Mouse (Mus musculus): ENCODE results near the gene Myo15b. TPM values are rescaled to one million over a fixed set of nuclear protein-coding genes. Genes with fewer than 3 reads are reported as not detected.

The Myo15b gene
- total RNA-seq, 2 experiments from 2014 or later = 0.07 to 0.14 TPM

DNA sequence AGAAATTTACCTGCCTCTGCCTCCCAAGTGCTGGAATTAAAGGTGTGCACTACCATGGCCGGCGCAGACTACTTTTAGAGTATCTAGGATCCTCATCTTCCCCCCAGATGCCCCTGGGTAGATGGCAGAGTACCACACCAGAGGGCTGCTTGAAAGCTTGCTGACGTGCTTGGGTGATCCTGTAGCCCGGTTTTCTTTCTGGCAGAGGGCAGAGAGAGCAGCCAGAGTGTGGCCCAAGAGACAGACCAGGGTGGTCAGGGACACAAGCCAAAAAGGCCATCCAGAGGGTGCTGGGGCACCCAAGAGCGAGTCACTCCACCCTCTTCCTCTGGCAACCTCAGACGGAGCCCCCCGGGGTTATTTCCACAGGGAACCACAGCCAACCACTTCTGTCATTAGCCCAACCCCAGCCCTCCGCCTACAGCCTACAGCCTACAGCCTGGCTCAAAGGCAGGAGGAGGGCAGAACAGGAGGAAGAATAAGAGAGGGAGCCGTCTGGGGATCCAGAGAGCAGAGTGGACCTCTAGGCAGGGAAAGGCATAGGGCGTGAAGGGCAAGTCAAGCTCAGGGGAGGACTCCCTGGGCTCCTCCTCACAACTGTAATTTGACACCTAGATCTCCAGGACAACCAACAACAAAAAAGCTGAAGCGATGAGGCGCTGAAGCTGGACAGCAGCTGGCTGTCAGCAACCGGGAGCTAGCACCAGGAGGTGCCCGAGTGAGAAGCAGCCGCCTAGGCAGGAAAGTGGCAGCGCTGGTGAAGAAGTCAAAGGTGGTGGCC, 41.5 kb downstream of the Myo15b start, which contains the start of gene Smim5:
Smim5 (plus strand) TSS at position 481 of the 781 bp plus-strand sequence.
- peak; percentile 59 to 73 for DNase-seq

DNA sequence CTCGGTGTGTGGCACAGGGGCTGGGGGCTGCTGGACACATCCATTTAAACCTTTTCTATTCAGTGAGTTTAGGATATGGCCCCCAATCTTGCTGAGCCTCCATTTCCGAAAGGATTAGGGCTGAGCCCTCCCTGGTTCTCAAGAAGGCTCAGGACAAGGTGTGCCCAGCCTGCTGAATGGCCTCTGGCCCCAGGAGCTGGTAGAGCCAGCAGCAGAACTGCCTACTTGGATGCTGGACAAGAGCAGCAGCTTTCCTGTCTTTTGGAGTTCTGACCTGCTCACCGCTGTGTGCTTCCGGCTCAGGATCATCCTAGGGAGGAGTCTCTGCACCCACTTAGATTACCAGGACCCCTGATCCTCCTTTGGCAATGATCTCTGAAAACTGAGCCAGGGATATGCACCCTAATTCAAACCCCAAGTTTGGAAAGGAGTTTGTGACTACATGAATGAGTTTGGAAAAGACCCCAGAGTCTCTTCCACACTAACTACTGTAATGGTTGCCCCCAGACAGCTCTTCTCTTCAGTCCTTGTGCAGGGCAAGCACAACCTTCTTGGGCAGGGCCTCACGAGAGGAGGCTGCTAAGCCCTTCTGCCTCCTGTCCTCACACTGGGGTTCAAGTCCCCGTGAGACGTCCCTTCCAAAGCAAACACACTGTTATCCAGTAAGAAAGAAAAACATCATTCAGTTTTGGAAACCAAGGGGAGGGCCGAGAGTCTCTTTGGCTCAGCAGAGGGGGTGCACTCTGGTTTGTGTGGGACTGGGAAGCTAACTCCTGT, 42.5 kb downstream of the Myo15b start:
- intact Hi-C loops (cut with DNase I) = no loop called here
- DNase-seq = peak in 1 of 2 experiments; percentile 30

More for the DNA sequence above, 41.5 kb downstream of the Myo15b start, which contains the start of gene Smim5:
- intact Hi-C loops (cut with DNase I) = no loop called here

DNA sequence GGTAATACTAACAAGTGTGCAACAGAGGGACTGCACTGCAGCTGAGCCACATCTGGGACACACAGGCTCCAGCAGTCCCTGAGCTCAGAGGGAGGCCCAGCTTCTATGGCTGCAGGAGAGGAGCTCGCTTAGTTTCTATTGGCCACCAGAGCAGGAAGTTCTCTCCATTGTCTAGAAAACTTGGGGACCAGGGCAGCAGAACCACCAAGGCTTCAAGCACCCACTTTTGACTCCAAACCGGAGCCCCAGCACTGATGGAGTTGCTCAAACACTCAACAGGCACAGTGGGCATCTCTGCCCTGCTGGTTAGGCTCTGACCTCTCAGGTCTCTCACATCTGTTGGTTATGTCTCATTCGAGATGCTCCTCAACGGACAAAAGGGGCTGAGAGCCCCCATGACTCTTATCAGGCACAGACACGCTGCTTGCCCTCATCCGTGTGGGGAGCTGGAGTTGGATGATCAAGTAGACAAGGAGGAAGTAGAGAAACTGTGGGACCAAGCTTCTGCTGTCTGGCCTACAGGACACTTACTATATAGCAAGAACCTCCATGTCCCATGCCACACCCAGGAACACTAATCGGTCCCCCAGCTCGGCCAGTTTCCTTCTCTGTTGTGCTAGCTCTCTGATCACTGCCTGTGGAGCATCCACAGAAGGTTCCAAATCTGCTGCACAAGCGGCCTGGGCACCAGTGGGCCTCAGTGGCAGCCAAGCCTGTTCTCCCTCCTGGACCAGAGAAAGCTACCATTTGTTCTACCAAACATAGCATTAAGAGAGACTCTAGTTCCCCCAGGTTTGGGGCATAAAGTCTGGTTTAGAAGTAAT, 43.3 kb downstream of the Myo15b start:
- intact Hi-C loops (cut with DNase I) = no loop called here
- DNase-seq = peak in 1 of 2 experiments; percentile 13

GRCm38 (mm10) chr11:115902177-115902576, 44.0 kb downstream of the Myo15b start:
- intact Hi-C loops (cut with DNase I) = no loop called here
- peak in 1 of 2 experiments; percentile 50 for DNase-seq

GRCm38 (mm10) chr11:115902831-115903230, 44.6 kb downstream of the Myo15b start:
- intact Hi-C loops (cut with DNase I) = no loop called here
- peak; percentile 68 to 74 for DNase-seq

GRCm38 (mm10) chr11:115903384-115904230, 45.4 kb downstream of the Myo15b start:
- intact Hi-C loops (cut with DNase I) = no loop called here
- peak; percentile 56 to 63 for DNase-seq

DNA sequence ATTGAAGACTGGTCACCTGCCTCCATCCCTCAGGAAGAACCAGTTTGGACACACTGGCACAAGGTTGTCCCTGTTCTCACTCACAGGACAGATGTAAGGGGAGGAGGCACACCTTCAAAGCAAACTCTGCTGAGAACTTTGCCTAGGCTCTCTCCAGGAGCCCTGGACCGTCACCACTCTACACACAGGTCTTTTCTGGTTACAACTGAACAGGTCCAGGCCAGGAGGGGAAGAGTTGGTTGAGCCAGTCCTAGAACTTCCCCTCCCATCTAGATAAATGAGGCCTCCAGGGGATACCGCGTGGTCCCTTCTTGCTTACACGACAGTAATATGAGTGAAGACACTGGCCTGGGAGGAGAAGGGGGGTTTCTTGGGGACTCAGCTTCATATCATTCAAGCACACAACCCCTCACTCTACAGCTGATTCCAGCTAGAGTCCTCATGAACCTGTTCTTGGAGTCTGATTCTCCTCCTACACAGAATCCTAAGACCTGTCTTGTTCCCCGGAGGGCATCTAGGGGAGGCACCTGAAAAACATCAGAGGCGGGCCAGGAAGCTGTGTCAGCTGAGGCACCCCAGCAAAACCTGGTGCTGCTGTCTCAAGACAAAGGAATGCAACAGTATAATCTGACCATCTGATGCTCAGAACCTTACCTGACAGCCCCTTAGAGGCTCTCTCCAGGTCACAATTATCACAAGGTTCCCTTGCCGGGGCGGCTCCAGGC, 46.2 kb downstream of the Myo15b start:
- DNase-seq = no peak
- intact Hi-C loops (cut with DNase I) = no loop called here

DNA sequence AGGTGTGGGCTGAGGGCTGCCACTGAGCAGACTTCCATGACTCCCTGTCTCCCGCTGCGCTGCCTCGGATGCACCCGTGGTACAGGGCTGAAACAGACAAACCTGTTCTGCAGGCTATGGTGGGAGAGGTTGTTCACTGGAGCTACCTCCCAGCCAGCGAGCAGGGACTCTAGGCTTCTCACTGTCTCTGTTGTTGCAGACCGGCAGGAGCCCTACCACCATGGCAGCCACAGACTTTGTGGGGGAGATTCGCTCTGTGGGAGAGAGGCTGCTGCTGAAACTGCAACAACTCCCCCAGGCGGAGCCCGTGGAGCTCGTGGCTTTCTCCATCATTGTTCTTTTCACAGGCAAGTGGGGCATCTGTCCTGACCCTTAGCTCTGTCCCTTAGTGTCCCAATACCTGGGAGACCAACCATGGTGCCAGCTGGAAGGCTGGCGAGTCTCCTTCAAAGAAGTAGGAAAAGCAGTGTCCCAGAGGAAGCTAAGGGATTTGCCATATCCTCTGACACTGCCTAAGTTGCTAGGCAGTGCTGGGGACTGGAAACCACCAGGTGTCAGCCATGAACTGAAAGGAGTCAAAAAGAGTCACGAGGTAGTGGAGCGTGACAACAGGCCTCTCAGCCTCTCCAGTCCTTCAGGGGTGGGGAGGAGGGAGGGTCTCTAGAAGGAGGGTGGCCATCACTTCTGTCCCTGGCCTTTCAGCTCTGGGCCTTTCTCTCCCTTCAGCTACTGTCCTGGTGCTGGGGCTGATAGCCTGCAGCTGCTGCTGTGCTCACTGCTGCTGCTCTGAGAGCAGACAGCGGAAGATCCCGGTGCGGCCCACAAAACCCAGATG, 47.0 kb downstream of the Myo15b start:
- DNase-seq = no peak
- intact Hi-C loops (cut with DNase I) = no loop called here

DNA sequence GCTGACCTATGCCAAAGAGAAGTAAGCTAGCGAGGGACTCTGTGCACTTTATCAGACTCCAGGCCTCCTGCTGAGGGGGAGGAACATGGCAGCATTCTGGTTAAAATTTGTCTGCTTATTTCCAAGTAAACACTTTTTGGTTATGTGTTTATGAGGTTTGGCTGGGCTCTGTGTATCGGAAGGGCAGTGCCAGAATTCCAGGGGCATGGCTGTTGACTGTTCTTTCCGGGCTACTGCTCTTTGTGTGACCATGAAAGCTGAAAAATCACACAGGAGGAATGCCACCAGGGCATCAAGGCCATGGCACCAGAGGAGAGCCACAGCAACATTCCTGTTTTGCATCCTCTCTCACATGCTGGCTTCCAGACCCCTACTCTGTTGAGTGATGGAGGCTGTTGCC, 47.9 kb downstream of the Myo15b start:
- intact Hi-C loops (cut with DNase I) = no loop called here
- DNase-seq = no peak

DNA sequence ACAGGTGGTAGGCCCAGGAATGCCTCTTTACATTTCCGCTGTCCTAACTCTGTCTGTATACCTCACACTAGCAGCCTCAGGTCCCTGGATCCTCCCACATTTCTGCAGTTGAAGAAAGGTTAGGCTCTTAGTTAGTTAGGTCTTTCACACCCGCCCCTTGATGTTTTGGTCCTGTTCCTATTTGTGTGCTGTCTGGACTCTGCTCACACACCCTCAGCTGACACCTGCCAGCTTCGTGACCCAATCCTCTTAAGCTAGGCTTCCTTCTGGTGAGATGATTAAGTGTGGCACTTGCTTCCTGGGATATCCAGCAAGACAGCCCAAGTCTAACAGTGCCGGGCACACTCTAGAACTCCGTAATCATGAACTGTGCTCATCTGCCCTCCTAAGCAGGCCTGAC, 48.3 kb downstream of the Myo15b start:
- intact Hi-C loops (cut with DNase I) = no loop called here
- DNase-seq = no peak

GRCm38 (mm10) chr11:115911134-115911561, 52.9 kb downstream of the Myo15b start:
- DNase-seq = peak in 1 of 2 experiments; percentile 43
- intact Hi-C loops (cut with DNase I) = no loop called here

- DNase-seq = no peak
- intact Hi-C loops (cut with DNase I) = no loop called here
Observed at GRCm38 (mm10) chr11:115911632-115912376, 53.6 kb downstream of the Myo15b start, which contains the start of gene Smim6. Smim6 (plus strand) TSS chr11:115912017.

DNA sequence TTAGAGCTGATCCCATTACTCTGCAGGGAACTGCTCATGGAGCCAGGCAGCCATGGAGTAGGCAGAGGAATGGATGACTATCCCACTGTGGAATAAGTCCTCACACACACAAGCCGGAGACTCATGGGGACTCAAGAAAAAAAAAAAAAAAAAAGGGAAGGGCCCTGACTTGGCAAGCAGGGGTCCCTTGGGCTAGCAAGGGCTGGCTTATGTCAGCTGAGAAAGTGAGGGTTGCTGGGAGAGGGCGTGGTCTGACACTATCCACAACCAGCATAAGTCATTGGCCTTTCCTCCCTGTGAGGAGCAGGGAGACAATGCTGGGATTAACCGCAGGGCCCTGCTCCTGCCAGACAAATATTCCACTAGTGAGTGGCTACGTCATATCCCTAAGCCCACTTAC, 58.4 kb downstream of the Myo15b start:
- intact Hi-C loops (cut with DNase I) = no loop called here
- no peak for DNase-seq

- no peak for DNase-seq
- intact Hi-C loops (cut with DNase I) = loop anchor here (2.0 kb wide), 1 partner anchor 24 kb away; no protein-coding TSS in a partner anchor
Observed at GRCm38 (mm10) chr11:115918637-115919036, 60.4 kb downstream of the Myo15b start.

GRCm38 (mm10) chr11:115919073-115919472, 60.9 kb downstream of the Myo15b start:
- DNase-seq = no peak
- intact Hi-C loops (cut with DNase I) = loop anchor here (2.0 kb wide), 1 partner anchor 24 kb away; no protein-coding TSS in a partner anchor

DNA sequence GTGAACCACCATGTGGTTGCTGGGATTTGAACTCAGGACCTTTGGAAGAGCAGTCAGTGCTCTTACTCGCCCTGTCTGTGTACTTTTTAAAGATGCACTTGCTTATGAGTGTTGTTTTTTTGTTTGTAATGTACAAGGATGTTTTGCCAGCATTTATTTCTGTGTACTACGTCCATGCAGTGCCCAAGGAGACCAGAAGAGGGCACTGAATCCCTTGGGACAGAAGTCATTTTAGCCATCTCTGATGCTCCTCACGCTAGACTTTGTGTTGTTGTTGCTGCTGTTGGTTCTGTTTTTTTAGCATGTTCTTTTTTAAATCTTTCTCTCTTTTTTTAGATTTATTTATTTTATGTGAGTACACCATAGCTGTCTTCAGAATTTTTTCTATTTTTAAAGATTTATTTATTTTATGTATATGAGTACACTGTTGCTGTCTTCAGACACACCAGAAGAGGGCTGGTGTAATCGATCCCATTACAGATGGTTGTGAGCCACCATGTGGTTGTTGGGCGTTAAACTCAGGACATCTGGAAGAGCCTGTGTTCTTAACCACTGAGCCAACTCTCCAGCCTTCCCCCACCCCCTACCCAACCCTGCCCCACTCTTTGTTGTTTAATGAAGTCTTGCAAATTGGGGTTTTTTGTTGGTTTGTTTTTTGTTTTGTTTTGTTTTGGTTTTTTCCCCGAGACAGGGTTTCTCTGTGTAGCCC, 62.1 kb downstream of the Myo15b start:
- intact Hi-C loops (cut with DNase I) = no loop called here
- peak; percentile 39 to 64 for DNase-seq

DNA sequence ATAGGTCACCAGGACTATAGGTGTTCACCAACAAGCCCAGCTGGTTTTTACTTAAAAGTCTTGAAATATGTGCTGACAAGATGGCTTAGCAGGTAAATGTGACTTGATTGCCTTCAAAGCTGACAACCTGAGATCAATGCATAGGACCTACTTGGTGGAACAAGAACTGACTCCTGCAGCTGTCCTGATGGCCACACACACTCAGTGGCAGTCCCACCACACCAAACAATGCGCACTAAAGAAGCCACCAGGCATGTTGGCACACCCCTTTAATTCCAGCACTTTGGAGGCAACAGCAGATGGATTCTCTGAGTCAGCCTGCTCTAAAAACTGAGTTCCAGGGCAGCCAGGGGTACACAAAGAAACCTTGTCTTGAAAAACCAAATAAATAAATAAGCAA, 63.8 kb downstream of the Myo15b start:
- intact Hi-C loops (cut with DNase I) = no loop called here
- no peak for DNase-seq

Measured in heart, postnatal 14 days (tissue).